Mouse (Mus musculus): ENCODE data around the gene Tfip11.

Tfip11 gene

GRCm38 (mm10) chr5:112364184-112364797 is 38.1 kb downstream of the Tfip11 start:
- peak; percentile 70 for DNase-seq (ENCODE audit: low spot score)

DNA sequence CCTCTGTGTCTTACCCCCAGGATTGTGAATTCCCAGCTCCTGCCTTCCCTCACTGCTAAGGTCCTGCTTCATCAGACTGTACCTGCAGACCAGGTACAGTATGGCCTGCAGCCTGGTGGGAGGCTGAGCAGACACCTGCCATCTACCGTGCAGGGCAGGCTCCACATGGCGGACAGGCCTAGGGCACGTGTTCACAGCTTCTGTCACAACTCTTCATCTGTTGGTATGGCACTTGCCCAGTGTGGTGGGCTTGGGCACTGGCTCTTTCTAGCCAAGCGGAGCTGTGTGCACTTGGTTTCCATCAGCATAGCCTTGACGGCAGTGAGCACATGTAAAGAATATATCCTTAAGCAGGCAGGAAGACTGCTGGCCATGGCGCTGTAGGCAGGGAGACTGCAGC is 40.7 kb downstream of the Tfip11 start:
- DNase-seq (ENCODE audit: low spot score): no peak

DNA sequence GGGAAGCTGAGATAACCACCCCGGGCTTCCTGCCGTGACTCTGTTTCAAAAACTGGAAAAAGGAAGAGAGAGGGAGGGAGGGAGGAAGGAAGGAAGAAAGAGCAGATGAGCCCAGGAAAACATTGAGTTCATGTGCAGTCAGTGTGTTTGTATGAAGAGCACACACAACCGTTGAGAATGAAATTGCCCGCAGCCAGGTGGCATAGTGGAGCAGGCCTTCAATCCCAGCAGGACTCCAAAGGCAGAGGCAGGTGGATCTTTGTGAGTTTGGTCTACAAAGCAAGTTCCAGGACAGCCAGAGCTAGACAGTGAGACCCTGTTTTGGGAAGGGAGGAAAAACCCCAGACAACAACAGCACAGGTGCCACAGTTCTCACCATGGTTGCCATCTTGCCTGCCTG is 41.2 kb downstream of the Tfip11 start:
- no peak for DNase-seq (ENCODE audit: low spot score)

- DNase-seq (ENCODE audit: low spot score): no peak
Measured at GRCm38 (mm10) chr5:112367929-112368328, 41.8 kb downstream of the Tfip11 start.

GRCm38 (mm10) chr5:112368666-112369065 is 42.5 kb downstream of the Tfip11 start:
- no peak for DNase-seq (ENCODE audit: low spot score)

GRCm38 (mm10) chr5:112369326-112369725 is 43.2 kb downstream of the Tfip11 start:
- no peak for DNase-seq (ENCODE audit: low spot score)

DNA sequence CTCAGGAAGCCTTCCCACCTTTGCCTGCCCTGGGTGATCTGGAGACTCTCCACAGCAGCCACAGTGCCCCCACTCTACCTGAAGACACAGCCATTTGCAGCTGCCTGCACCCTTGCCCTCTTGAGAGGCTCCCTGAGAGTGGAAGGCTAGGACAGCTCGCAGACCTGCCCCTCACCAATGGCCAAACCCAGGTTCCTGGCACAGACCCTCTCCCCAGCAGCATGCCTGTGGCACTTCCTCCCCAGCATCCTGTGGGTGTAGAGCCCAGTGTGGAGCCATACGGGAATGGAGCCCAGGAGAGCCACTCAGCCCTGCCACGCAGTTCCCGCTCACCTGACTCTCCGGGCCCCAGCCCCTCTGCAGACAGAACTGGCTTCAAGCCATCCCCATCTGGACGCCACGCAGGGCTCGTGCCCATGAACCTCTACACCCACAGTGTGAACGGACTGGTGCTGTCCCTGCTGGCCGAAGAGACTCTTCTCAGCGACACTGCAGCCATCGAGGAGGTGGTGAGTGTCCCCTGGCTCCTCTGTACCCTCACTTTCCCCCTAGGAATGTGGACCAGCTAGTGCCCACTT is 44.2 kb downstream of the Tfip11 start:
- DNase-seq (ENCODE audit: low spot score): no peak

GRCm38 (mm10) chr5:112371933-112372332 is 45.8 kb downstream of the Tfip11 start:
- no peak for DNase-seq (ENCODE audit: low spot score)

GRCm38 (mm10) chr5:112376111-112376510 is 50.0 kb downstream of the Tfip11 start:
- no peak for DNase-seq (ENCODE audit: low spot score)

GRCm38 (mm10) chr5:112377380-112377779 is 51.2 kb downstream of the Tfip11 start:
- DNase-seq (ENCODE audit: low spot score): no peak

- no peak for DNase-seq (ENCODE audit: low spot score)
Measured at GRCm38 (mm10) chr5:112378716-112379115, 52.6 kb downstream of the Tfip11 start.

- DNase-seq (ENCODE audit: low spot score): no peak
Measured at GRCm38 (mm10) chr5:112381154-112381553, 55.0 kb downstream of the Tfip11 start.

- DNase-seq (ENCODE audit: low spot score): no peak
Measured at GRCm38 (mm10) chr5:112382042-112382441, 55.9 kb downstream of the Tfip11 start.

DNA sequence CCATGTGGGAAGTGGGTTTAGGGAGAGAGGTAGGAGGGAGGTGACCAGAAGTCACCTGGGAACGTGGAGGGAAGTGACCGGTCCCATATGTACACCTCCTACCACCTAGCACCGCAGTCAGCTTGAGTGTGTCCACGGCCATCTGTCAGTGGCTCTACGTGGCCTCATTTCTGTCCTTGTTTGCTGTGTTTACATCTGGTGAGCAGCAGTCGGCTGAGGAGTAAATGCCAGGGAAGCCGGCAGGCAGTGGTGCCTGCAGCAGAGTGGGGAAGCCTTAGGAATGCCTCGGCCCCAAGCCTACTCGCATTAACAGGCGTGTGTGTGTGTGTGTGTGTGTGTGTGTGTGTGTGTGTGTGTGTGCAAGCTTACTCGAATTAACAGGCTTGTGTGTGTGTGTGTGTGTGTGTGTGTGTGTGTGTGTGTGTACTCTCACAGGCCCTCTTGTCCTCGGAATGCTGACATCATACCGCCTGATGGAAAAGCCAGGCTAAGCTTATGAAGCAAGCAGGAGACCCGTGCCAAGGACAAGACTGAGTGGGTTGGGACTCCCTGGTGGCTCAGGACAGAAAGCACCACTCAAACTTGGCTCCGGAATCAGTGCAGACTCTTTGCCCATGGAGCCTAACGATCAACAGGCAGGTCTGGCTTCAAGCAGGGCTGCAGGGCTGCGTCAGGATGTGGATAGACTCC is 56.6 kb downstream of the Tfip11 start:
- peak; percentile 62 for DNase-seq (ENCODE audit: low spot score)

DNA sequence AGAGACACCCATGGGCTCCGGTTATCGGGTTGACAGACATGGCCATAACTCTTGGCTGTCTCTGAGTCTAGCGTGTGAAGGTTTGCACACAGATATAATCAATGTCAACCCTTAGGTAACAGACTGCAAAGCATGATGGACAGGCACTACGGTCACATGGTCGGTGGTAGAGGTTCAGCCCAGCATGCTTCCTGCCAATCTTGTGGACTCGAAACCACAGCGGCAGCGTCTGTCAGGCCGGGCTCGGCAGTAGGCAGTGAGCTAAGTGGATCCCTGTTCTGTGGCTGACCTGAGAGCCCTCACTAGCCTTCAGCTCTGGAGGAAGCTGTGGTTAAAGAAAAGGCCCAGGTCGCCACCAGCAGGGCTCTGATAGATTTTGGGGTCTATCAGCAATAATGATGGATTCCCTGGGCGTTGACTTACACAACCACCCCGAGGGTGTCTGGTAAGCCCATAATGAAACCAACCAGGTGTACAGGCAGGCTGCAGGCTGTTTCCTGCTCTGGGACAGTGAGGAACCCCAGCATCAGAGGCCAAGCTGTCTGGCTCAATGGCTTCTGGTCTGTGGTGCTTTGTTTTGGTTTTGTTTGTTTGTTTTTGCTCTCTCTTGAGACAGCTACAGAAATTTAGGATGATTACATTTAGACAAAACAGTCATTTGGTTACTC is 58.8 kb downstream of the Tfip11 start:
- DNase-seq (ENCODE audit: low spot score): no peak

DNA sequence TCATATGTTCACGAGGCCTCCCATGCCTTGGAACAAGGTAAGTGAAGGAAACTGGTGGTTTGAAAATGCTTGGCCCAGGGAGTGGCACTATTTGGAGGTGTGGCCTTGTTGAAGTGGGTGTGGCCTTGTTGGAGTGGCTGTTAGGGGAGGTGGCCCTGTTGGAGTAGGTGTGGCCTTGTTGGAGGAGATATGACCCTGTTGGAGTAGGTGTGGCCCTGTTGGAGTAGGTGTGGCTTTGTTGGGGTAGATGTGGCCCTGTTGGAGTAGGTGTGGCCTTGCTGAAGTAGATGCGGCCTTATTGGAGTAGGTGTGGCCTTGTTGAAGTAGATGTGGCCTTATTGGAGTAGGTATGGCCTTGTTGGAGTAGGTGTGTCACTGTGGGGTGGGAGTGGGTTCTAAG is 59.8 kb downstream of the Tfip11 start:
- DNase-seq (ENCODE audit: low spot score): no peak

All from MN1 (cell line).